Mouse (Mus musculus): ENCODE data around the gene Cerkl.

DNA sequence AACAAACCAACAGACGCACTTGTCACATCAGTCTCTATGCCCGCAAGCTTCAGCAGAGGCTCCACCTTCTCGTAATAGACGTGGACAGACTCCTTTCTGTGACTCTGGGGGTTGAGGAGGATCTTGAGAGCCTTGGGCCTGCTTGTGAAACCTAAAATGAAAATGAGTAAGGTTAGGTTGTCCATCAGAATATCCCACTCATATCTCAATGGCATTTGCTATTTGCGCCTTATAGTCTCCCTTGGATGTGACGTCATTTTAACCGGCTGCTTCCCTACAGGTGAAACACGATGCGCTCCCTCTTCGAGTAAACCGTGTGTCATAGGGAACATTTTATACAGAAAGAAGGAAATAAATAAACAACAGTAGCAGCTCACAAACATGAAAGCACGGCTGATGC lies 87.9 kb downstream of the Cerkl start:
- TF ChIP-seq CTCF (IDR thresholded peaks at IDR 0.05; ENCODE audit: extremely low read depth, insufficient read length, insufficient replicate concordance, low read depth, low read length) (no peak), POLR2A (IDR thresholded peaks at IDR 0.05; ENCODE audit: low read depth, low read length) (no peak)
